Mouse (Mus musculus): ENCODE measurements around the gene Actn4.

Gene Actn4

DNA sequence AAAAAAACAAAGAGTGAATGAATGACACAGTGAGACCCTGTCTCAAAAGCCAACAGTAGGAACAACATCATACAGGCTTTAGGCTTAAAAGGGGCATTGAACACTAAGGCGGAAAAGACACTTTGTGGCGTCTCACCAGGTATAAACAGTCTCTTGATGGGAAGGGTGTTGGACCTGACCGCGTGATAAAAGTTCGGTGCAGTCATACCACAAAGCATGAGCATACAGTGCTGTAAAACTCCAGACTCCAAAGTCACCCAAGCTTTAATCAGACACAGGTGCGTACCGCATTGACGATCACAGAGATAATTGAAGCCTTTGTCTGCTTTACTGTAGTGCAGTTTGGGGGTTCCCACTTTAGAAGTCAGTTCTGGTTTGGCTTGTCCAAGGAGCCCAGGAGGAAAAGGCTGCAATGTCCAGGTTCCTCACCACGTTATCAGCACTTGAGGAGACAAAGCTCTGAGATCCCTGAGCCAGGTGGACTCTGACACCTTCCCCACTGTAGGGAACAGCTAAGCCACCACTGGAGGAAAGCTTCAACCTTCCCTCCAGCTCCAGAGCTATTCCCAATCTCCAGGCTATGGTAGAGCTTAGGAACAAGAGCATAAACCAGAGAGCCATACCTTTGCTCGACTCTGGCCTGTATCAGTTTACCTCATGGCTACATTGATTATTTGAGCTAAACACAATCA is 11.6 kb downstream of the Actn4 start:
- DNase-seq (ENCODE audit: low read depth in 2 of 2, low spot score in 2 of 2), result no peak

DNA sequence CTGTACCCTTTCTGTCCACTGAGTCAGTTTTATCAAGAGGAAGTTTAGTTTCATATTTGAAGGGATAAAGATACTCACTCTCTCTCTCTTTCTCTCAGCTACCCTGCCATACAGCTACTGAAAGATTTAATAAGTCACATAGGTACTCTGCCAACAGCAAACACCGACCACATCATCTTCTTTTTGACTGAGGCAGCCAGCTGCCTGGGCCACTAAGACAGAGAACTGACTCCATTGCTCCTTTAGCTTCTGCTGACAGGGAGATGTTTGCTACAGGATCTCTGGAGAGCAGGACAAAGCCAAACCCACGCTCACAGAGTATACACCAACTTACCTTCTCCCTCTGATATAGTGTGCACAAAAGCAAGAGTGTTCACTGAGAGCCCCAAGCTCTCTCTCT is 12.8 kb downstream of the Actn4 start:
- no peak for DNase-seq (ENCODE audit: low read depth in 2 of 2, low spot score in 2 of 2)

DNA sequence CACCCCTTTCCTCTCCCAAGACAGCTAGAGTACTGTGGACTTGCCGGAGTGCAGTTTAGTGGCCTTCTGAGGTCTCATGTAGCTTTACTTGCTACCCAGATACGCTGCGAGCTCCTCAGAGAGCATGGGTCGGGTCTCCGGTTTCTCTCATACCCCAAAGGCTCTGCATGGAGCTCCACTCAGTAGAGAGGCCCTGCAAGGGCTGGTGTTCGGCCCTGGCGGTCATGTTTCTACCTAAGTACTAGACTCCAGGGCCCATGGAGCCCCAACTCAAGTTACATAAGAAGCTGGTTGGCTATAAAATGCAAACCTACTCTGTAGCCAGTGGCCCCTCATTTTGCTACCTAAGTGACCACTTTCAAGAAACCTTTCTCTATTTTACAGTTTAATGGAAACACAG is 13.4 kb downstream of the Actn4 start:
- DNase-seq (ENCODE audit: low read depth in 2 of 2, low spot score in 2 of 2), result no peak

DNA sequence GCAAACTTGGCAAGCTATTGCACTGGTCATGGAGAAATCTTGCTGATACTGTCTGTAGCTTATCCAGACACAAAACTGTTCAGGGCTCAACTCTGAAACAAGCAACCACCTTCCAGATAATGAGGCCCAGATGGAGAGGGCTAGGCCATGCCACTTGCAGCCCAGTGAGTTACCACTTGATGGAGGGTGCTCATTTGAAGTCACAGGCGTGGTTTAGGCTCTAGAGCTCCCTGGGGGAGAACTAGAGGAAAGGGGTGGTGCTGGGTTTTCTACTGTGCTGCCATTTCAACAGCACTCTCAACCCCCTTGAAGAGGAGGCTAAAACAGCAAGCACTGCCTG is 15.9 kb downstream of the Actn4 start:
- DNase-seq (ENCODE audit: low read depth in 2 of 2, low spot score in 2 of 2), result no peak

DNA sequence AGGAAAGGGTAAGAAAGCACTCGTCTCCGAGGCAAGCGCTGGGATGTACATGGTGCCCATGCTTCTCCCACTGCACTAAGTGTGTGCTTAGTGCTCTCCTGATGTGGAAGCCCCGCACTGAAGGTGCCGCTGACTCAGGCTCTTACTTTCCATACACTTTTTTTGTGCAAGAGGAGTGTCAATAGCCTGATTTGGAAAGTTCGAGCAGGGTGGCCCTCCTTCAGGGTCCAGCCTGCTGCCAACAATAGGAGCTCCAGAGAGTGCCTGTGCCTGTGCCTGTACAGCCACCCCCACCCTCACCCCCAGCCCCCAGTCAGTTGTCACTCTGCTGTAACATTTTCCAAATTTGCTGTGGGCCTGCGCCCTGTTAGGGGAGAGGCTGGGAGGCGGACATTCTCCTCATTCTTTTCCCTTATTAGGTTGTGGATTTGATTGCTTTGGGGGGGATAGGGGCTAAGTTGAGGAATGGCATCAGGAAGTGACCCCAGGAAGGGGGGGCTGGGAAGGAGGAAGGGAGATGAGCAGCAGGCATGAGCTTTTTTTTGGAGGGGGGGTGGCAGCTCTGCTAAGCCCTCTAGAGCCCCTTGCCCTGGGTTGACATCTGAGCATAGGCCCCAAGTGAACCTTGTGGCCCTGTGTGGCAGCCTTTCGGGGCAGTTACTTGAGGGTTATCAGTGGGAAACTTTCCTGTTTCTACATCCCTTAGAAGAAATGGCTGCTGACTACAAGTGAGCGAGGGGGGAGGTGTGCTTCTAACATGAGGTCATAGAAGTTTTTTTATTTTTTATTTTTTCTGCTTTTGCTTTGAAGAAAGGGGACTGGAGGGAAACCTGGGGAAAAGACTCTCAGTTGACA is 16.5 kb downstream of the Actn4 start:
- DNase-seq (ENCODE audit: low read depth in 2 of 2, low spot score in 2 of 2), result no peak

DNA sequence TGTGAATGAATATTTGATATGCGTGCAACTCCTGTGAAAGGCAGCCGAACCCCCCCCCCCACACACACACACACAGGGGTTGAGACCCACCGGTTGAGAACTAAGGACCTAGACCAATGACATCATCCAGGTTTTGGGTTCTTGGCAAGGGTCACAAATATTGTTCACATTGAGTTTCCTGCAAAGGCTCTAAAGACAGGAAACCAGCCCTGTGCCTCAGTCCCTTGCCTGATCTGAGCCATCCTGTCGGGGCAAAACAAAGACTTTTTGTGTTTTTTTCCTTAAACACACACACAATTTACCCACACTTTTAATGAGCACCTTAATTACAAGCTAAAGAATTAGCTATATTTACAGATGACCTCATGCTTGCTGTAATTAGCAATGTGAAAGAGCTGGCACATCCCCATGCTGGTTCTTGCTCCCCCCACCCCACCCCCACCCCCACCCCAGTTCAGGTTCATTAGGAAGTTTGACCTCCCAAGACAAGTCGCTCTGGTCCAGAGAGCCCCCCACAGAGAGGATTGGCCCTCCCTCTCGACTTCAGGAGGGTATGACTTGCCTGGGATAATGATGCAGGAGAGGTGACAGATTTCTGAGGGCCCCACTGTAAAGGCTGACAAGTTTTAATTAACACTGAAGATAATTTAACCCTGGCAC is 17.3 kb downstream of the Actn4 start:
- DNase-seq (ENCODE audit: low read depth in 2 of 2, low spot score in 2 of 2), result no peak

DNA sequence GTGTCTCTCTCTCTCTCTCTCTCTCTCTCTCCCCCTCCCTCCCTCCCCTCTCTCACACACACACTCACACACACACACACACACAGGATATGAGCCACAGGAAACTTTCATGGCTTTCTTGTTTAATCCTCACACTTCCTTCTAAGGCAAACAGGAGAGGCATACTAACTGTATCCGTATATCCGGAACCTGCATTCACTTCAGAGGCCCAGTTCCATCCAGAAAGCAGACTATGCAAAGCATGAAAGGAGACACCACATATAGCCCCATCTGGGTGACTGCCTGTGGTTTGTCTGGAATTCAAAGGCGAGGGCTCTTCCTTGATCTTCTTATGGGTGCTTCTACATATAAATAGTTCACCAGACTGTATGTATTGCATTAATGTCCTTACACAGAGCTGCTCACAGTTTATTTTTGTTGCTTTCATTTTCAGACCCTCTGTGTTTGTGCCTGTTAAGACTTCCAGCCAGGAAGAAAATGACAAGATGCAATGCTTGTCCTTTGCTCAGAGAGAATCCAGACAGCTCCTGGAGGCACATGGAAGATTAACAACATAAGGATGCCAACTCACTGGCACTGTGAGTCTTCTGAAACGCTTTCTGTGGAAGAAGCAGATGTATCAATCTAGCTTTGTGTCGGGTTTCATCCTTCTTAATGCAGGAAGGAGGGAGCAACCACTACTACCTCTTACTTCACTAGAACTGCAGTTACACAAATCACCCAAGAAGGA is 18.5 kb downstream of the Actn4 start:
- DNase-seq (ENCODE audit: low read depth in 2 of 2, low spot score in 2 of 2), result no peak

DNA sequence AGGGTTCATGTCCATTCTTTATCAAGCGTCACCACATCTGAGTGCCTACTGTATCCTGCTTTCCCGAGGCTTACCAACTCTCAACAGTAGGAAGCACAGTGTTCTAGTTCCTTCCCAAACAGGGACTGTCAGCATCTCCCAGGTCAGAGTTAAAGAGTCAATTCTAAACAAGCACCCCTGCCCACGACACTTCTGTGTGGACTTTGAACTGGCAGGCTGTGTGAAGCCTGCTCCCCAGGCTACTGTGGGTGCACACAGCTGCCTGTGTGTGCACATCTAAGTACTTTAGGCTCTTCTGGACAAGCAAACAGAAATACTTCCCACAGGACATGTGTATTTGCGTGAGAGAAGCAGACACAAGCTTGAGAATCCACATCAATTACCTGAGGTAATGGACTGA is 20.6 kb downstream of the Actn4 start:
- DNase-seq (ENCODE audit: low read depth in 2 of 2, low spot score in 2 of 2), result no peak

DNA sequence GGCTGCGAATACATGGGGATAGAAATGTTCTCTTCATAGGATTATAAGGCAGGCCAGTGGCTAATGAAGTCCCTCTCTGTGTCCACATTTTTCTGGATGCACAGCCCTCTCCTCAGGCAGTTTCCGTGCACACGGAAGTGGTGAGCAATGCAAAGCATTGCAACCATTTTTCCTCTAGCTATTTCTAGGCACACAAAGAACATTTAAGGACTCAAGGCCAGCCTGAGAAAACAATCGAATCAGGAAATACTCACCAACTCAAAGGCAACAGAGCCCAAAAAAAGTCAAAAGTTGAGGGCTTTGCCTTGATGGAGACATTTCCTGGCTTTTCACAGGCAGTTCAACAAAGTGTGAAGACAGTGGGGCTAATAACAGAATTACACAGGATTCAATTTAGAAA is 21.0 kb downstream of the Actn4 start:
- no peak for DNase-seq (ENCODE audit: low read depth in 2 of 2, low spot score in 2 of 2)

DNA sequence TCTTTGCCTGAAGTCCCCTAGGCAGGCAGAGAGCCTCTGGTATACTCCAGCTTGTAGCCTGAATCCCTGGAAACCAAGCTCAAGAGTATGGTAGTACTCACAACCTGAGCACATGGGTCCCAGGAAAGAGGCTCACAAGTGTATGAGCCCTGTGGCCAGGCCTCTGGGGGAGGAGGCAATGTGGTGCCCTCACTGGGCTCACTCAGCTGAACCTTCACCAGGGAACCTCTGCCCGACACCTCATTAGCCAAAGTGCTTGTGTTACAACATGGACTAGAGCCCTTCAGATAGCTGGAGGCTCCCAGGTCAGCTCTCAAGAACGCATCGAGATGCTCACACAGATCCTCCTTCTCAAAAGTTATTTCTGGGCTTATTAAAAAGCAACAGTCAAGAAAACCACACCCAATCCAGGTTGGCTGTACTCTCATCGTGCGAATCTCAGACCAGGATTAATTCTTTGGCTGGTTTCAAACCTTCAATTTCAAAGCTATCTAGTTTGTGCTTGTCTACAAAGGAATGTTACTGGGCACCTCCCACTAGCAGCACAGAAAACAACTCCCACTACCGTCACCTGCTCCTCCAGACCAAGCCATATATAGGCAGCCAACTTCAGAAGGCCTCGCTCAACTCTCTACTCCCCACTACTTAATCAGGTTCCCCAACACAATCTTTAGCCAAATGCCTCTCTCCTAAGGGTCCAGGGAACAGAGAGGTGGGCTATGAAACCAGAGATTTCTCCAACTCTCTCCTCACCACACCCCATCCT is 22.5 kb downstream of the Actn4 start:
- no peak for DNase-seq (ENCODE audit: low read depth in 2 of 2, low spot score in 2 of 2)

DNA sequence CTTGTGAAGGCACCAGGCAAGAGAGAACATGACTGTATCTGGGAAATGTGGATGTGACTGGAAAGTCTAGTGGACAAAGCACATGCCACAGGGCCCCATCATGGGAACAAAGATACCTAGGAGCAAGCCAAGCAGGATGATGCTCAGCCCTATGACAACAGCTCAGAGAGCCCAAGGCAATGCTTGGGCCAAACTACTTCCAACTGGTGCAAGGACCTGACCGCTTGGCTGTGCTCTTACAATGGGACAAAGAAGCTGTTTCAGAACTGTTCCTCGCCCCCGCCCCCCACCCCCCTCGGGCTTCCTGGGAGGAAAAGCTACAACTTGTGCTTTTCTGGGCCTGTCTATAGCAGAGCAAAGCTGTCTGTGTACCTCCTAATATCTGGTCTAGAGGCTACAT is 23.5 kb downstream of the Actn4 start:
- DNase-seq (ENCODE audit: low read depth in 2 of 2, low spot score in 2 of 2), result no peak

DNA sequence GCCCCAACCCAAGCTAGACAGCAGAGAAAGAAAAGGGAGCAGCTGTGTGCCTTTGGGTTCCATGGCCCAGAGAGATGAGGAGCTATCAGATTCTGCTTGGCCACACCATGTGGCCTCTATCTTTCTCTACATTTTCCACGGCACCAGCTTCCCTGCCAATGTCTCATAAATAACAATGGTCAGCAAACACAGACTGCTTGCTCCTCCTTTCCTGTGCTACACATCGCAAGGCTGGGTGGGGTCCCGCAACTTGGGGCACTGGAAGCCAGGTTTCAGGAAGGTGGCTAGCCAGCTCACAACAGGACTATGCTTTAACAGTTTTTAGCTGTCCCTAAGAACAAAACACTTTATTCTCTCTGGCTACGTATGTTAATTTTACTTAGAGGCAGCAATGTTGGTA is 25.4 kb downstream of the Actn4 start:
- DNase-seq (ENCODE audit: low read depth in 2 of 2, low spot score in 2 of 2), result no peak

DNA sequence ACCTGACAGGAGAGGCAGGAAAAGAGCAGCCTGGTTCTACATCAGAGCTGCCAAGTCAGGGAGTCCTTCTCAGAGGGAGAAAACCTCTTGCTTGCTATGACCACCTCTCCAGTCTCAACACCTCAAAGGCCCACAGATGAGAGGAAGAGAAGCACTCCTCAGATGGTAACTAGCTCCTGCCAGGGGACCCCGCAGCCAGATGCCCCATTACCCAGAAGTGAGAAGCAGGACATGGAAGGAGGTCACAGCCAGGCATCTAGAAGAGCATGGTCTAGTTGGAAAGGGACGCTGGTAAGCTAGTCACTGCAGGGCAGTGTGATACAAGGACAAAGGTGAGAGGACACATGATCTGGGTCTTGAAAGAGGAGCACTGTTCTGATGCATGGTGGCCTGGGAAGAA is 28.3 kb downstream of the Actn4 start:
- no peak for DNase-seq (ENCODE audit: low read depth in 2 of 2, low spot score in 2 of 2)

DNA sequence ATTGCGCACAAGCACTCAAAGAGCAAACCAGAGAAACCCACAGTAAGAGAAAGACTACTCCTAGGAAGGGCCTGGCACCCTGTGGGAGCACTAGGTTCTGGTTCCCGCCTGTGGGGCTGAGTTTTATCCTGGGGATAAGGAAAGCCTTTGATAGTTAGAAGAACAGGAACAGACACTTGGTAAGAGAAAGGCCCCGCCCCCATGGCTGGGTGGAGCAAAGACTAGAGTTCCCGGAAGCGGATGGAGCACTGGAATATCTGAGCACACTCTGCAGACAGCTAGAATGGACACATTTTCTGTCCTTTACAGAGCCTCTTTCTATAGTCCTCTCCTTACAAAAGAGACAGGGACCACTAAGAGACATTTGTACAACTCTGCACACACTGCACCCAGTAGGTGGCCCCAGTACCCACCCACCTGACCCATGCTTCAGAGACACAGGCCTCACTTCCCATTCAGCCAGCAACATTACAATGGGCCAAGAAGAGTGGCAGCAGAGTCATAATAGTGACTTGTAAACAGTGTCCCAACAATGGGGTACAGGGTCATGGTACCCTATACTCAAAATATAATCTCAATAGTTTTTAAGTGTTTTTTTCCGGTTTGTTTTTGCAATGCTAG is 29.6 kb downstream of the Actn4 start:
- no peak for DNase-seq (ENCODE audit: low read depth in 2 of 2, low spot score in 2 of 2)

DNA sequence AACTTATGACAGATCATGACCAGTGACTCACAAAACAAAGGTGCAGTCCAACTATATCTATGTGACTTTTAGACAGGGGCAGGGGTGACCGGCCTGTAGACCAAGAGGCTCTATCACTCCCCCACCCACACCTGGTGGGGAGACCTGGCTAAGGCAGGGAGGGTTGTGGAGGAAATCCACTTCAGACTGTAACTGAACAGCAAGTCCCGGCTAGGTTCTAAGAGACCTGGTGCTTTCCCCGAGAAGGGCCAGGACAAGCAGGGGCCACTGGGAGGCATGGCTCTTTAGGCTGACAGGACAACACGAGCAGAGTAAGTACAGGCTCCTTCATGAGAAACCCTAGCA is 30.5 kb downstream of the Actn4 start:
- no peak for DNase-seq (ENCODE audit: low read depth in 2 of 2, low spot score in 2 of 2)

DNA sequence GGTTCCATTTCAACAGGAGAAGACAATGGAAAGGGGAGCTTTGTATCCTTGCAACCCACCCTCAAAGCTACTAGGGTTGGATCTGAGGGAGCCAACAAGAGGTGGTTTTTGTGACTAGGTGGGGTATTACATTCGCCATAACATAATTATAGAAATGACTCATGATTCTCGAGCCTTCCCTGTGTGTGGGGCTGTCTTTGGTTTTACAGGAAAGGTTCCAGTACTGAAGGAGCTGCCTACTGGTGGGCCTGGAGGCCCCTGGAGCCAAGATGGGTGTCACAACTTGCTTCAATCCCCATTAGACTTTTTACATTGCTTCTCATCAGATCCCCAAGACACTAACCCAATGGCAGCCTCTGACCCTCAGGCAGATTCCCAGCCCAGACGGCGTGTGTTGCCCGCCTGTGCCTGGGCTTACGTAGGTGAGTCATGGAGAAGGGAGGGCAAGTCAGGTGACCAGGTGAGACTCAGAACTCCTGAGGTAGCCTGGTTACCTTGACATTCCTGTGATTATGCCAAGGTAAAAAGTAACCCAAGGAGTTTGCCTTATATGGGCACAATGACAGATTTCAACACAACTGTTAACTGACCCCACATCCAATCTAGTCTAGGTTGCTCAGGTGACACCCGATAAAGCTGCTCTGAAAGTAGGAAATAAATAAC is 31.0 kb downstream of the Actn4 start:
- DNase-seq (ENCODE audit: low read depth in 2 of 2, low spot score in 2 of 2), result no peak

DNA sequence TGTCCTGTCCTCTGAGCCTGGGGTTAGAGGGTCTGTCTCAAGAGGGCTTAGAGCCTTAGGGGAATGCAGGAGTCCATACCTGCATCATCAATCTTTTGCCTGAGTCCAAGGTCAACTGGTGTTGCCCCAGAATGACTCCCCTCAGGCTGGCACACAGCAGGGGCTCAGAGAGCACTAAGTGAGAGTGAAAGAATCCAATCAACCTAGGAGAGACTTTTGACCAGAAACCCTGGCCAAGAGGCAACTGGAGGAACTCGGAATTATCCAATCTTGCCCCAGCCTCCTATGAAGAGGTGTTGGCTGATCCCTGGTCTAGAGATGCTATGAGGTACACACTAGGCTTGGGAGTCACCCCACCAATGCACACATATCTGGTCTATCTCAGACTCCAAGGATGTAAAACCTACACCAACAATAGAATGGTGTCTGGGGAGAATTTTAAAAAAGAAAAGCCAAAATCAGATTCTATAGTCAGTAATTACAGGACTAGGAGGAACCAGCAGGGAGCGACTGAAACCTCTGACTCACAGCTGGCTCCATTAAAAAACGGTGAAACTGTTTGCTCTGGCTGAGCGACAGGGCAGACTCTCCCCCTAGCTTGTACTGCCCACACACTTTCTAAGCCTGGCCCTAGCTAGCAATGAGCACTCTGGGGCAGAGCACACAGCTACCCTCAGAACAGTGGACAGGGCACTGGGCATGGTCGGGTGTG is 31.7 kb downstream of the Actn4 start:
- DNase-seq (ENCODE audit: low read depth in 2 of 2, low spot score in 2 of 2), result no peak

DNA sequence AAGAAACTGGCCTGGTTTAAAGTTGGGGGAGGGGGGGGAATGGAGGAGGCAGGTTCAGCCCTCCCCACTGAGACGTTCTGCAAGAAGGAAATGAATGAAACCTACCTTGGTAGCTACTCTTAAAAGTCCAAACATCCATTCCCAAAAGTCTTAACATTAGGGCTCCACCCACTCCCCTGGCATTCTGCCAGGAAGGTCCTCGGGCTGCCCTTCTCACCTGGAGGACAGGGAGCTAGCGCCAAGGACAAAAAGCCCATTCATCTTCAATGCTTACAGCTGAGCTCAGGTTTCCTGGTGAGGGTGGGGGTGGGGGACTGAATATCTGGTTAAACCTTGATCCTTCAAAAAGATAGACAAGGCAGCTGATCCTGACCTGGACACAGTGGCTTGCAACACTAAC is 32.8 kb downstream of the Actn4 start:
- no peak for DNase-seq (ENCODE audit: low read depth in 2 of 2, low spot score in 2 of 2)

DNA sequence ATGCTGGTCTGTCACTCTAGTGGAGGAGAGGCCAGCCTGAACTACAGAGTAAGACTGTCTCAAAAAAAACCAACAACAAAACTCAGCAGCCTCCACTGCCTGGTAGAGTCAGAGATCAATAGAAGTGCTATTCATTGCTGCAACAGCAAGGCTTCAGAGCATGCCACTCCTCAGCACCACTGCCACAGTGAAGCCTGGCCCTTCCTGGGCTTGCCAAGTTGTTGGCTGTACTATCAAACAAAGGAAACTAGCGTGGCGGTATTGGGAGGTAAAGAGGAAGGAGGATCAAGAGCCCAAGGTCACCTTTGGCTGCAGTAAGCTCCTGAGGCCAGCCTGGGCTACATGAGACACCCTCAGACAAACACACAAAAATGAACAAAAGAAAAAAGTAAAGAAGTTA is 36.0 kb downstream of the Actn4 start:
- DNase-seq (ENCODE audit: low read depth in 2 of 2, low spot score in 2 of 2), result no peak

DNA sequence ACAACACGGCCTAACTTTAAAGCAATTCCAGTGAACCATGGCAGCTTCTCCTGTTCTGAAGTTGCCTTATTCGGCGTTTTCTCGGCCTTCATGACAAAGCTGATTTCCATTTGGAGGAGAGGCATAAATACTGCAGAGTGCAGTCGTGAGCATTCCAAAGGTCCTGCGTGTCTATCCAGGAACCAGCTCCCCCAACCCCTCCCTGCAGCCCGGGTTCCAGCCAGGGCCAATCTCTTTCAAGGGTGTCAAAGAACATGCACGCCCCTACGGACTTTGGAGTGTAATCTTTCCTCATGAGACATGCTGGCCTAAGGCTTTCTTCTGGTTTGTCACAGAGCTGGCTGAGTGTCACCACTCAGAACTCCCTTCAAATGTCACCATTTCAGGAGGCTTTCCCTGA is 36.8 kb downstream of the Actn4 start:
- DNase-seq (ENCODE audit: low read depth in 2 of 2, low spot score in 2 of 2), result no peak
